Mouse (Mus musculus) adrenal gland, adult 18-20 months (tissue): Measurements from ENCODE around the gene Pcdh15. TPM values are rescaled to one million over a fixed set of nuclear protein-coding genes. Genes with fewer than 3 reads are reported as not detected.

Experiments used
- DNase-seq, 2 experiments: peaks; one replicate each; pipeline ENCODE4 v3.0.0; 2021 to 2022; ENCODE audit warnings: low spot score in 2 of 2
- total RNA-seq, 2 experiments: library from RNA; stranded (reverse); gene quantifications; 1 replicate in 1 of 2; 2 replicates in 1 of 2; pipeline ENCODE4 v1.2.3; 2021

Pcdh15 gene
- total RNA-seq, 2 experiments from 2014 or later, result 4.9 to 5.3 TPM

- DNase-seq, result no peak
Observed at GRCm38 (mm10) chr10:74269637-74270269, 1170.6 kb downstream of the Pcdh15 start.

DNA sequence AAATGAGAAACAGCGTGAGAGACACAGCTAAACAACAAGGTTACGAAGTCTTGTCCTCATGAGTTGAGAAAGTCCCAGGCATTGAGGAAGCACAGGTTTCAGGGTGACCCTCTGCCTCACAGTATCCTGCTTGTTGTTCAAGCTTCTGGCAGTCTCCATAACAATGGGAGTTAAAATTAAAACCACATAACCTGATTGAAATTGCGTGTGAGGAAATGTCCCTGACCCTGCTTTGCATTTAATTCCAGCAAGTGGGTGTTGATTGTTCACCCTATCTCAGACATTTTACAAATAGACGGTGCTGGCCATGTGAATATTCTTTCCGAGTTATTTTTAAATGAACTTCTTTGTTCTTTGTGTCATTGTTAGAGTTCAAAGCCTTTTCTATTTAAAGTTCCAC, 1171.8 kb downstream of the Pcdh15 start:
- no peak for DNase-seq

DNA sequence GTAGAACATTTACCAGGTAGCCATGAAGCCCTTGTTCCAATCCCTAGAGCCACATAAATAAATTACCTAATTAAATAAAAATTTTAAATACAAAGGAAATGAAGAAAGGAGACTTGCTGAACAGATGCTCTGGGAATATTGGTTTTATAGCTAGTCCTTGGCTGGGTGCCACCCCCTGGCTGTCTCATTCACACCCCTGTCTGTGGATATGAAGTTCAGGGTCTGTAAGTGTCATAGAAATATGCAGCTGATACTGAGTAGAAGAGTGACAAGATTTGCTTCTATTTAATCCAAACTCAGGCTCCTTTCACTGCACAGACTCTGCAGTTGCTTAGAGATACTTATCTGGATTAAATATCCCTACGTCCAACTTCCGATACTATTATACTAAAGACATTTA, 1205.0 kb downstream of the Pcdh15 start:
- no peak for DNase-seq

DNA sequence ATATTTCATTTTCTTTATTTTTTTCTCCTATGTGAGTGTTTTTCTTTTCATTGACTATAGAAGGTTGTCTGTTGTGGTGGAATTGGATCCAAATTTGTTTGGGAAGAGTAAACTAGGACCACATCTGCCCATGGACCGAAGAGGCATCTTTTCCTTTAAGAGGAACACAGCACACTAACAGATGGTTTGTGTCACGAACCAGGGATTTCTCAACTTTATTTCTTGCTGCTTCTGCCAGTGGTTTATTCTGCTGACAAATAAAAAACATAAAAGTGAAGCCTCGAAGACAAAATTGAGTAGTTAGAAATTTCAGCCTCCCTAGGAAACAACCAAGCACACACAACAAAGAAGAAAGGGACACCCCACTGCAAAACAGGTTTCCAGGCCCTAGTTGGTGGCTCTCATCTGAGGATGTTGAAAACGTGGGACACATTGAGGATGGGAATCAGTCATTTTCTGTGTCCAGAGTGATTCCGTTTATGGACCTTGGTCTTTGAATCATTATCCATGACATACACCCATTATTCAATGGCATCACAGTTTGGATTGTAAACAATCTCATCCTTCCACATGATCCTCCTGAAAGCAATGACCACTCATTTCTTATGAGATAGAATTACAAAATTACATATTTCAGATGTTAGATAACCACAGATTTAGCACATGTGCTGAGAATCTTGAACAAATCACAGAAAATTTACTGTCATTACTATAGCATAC, 1206.5 kb downstream of the Pcdh15 start:
- DNase-seq, result no peak

DNA sequence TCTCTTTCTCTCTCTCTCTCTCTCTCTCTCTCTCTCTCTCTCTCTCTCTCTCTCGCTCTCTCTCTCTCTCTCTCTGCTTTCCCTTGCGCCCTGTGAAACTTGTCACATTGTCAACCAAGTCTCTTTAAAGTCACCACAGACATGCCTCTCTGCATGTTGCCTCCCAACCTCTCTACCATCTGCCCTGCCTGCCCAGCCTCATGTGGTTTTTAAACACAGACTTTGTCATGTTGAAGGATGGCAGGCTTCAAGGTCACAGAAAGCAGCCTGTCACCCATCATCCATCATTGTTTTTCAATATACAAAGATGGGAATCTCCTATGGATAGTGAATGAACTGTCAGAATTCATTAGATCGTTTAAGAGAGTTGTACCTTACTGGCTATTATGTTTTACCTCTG, 1207.9 kb downstream of the Pcdh15 start:
- DNase-seq, result no peak

- no peak for DNase-seq
Observed at GRCm38 (mm10) chr10:74316091-74316490, 1216.9 kb downstream of the Pcdh15 start.

DNA sequence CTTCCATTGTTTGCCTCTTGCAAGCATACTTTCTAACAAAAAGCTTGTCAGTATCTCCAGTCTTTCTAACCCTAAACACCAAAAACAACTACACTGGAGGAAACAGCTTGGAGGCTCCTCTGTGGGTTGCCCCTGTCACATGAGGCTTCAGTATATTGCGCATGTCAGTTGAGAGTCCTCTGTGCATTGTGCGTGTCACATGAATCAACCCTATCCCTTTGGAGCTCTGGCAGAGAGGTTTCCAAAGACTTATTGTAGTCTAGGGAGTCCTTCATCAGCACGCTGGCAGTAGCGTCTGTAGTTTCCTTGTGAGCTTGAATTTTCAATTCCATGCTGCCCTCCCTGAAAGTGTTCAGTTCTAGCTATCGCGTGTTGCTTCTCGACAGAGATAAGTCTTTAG, 1236.3 kb downstream of the Pcdh15 start:
- no peak for DNase-seq

DNA sequence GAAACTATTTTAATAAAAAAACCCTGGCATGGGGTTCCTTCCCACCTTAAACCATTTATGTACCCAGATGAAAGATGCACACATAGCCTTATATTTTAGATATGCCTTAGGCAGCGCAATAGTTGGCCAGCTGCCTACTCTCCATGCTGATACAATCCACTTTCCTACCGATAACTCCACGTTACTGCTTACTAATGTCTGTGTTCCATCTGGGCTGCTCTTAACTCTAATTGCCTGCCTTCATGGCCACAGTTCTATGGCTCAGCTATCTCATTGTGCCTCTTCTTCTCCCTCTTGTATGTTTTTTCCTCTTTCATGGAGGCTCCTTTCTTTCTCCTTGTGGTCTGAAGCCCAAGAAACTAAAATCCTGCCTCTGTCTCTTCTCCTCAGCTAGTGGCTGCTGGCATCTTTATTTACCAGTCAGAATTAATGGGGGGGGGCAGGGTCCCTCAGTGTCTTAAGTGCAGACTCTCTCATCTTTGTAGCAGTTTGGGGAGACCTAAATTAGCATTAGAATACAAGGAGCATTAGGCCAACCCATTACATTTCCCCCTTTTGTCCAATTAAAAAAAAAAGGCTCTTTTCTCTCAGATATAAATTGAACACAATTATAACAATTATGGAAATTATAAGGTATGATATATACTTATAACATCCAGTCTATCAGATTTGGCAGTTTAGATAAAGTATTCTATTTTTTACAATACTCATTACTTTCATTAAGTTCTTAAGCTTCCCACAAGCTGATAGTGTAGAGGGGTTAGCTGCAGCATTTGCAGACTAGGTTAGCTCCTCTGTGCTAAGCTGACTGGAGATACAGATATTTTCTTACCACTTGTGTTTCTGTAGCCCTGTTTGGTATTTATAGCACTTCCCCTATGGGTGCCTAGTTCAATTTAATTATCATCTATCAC, 1240.4 kb downstream of the Pcdh15 start:
- DNase-seq, result no peak

DNA sequence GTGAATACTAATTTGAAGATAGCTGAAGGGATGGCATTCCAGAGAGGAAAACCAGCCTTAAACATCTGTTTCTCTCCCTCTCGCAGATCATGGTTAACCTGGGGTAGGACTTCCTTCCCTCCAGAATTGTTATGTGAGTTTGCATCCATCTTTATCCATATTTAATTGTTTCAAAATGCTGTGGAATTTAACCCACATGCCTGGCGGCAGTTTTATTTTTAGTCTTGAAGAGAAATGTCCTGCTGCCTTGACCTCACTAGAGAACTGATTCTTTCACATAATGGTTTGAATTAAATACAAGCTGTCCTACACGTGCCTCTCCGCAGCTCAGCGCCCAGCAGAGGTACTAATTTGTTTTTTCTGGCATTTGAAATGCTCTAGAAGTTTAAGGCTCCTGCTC, 1260.4 kb downstream of the Pcdh15 start:
- DNase-seq, result no peak

DNA sequence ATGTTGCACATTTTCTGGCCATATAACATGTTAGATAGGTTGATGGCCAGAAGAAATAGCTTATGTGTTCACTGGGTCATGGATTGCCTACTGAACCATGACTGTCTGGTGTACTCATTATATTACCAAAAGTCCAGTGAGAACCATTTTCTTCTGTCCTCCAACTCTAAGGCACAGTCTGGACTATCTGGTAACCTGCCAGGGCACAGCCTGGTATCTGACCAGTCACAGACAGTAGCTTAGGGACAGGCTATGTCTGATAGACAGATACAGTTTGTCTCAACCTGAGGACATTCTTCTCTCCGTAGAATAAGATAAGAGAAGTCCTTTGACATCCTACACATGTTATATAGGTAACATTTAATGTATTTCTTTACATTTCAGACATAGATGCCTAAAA, 1279.6 kb downstream of the Pcdh15 start:
- no peak for DNase-seq

DNA sequence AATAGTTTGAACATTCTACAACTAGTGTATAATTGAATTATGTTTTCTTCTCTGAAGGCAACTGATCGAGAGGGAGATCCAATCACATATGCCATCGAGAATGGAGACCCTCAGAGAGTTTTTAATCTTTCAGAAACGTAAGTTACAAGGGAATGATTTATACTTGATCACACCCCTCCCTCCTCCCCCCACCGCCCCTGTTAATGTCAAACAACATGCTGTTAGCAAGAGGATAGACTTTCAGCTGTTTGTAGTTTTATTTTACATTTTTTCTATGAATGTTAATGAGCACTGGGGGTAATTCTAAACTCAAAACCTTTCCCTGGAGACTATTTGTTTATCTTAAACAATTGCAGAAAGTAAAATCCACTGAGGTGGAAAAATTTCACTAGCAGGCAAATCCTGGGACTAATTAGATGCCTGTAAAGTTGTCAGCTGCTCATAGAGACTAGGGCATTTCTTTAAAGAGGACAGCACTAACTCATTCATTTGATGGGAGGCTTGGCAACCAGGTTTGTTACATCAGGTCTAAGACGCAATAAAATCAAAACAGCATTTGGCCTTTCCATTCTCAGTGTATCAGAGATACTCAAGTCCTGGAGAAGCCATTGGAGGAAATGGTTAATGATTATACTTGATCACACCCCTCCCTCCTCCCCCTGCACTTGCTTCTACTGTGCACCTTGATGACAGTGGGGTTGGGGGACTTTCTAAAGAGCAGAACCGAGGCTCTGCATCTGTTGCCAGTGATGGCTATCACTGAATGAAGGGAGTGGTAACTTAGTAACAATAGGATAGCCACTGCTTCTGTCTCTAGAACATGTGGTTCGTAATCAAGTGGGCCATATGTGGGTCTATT, 1280.4 kb downstream of the Pcdh15 start:
- no peak for DNase-seq

DNA sequence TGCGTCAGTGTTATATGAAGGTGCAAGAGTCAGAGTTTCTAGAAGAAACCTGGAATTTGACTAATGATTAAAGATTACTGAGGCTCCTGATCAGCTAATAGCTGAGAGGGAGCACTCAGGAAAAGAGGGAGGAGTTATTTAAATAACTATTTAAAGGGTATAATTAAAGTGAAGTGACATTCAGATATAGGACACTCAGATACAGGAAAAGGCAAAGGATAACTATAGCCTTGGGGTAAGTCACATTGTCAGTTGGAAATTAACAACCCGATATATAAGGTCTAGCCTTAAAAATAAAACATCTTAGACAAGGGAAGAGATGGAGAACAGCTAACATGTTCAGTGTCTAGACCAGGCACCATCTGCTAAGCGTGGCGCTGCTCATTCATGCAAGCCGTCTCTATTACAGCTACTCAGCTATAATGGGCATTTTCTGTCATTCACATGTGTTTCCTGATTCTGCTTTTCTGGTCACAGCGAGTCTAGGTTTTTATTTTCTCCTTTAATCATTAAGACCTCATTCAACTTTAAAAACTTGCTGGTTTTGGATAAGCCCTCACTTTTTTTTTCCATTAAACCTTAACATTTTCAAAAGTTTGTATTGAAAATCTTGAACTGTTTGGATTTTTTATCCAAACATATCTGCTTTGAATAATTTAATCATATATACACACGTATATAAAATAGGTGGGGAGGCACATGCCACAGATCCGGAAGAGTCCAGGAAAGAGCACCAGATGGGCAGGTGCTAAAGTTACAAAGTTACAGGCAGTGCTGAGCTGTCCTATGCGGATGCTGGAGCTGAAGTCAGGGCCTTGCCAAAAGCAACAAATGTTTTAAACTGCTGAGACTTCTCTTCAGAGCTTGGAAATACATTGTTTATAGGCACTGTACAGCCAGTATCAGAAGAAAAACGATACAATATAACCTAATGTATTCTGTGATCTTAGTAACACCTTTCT, 1288.7 kb downstream of the Pcdh15 start:
- DNase-seq, result no peak

- no peak for DNase-seq
Observed at GRCm38 (mm10) chr10:74403111-74403510, 1304.0 kb downstream of the Pcdh15 start.

DNA sequence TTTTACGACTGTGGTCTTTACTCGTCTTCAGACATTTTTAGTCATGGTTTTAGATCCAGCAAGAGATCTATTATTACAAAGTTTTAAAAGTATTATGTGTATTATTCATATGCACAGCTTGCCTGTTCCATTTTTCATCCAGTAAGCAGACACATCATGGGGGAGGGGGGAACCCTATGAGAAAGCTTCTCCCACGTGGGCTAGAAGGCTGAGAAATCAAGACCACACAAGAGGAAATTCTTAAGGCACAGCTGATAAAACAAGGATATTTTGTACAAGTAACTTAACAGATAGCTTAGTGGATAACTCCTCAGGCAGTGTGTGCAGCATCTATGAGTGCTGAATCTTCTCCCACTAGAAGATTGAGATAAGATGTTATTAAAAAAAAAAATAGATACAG, 1314.9 kb downstream of the Pcdh15 start:
- DNase-seq, result no peak

DNA sequence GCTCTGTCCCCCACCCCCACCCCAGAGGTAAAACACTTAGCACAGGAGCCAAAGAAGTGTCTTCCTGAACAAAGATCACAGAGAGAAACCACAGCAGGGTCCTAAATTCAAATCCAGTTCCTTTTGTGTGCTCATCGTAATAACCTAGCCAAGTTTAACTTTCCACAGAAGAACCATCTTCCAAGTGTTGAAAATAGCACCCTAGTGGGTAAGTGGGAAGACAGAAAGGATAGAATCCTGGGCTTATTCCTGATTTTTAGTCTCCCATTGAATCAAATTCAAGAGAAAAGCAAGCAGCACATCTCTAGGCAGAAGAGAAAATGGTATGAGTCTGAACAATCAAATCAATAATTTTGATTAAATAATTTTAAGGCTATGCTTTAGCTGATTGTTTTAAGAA, 1315.8 kb downstream of the Pcdh15 start:
- no peak for DNase-seq

DNA sequence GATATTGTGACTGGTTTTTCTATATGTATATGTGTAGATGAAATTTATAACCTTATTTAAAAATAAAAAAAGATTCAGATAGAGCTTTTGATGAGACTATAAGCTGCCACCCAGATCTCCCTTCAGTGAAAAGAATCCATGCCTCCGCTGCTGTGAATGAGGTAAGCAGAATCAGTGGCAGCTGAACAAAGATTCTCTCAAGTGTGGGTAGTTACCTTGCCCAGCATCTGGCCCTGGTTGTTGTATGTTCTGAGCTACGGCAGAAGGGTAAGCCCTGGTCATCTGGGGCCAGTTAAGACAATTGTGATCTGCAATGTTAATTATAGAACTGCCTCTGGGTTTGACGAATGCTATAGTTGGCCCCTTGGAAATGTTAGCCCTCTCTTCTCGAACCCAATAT, 1316.2 kb downstream of the Pcdh15 start:
- DNase-seq, result no peak

- no peak for DNase-seq
Observed at GRCm38 (mm10) chr10:74415949-74416348, 1316.8 kb downstream of the Pcdh15 start.

DNA sequence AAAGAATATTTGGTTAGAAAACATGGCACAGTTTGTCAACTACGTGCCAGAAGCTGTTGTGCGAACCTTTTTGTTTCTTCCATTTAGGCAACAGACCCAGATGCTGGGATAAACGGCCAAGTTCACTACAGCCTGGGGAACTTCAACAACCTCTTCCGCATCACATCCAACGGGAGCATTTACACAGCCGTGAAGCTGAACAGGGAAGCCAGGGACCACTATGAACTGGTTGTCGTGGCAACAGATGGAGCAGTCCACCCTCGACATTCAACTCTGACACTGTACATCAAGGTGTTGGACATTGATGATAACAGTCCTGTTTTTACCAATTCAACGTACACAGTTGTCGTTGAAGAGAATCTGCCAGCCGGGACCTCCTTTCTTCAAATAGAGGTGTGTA, 1350.9 kb downstream of the Pcdh15 start:
- no peak for DNase-seq

GRCm38 (mm10) chr10:74463972-74464371, 1364.8 kb downstream of the Pcdh15 start:
- DNase-seq, result no peak

- DNase-seq, result no peak
Observed at GRCm38 (mm10) chr10:74480779-74481178, 1381.6 kb downstream of the Pcdh15 start.
